Mouse (Mus musculus) gastrocnemius, postnatal 36 days (tissue): ENCODE results near the gene Atp2b2. TPM values are rescaled to one million over a fixed set of nuclear protein-coding genes. Genes with fewer than 3 reads are reported as not detected.
A peak's percentile ranks its signal among the peaks of the same experiment; 100 is the strongest.

Experiments
- DNase-seq, 2 experiments: peaks; one replicate each; pipeline ENCODE4 v3.0.0; 2022
- intact Hi-C: fragments of 180-260 bp; cut with DNase I; formaldehyde crosslinking; loops from one replicate; pipeline ENCODE4 v1.15.1; 2025
- long read RNA-seq, 2 experiments: library from polyadenylated mRNA; stranded (forward); transcript quantifications; one replicate each; pipeline ENCODE4 v2.0.0; 2021
- total RNA-seq, 2 experiments: library from RNA; stranded (reverse); gene quantifications; 2 replicates each; pipeline ENCODE4 v1.2.3; 2021

The Atp2b2 gene
- under 1 TPM; 0.13 to 0.17 TPM for total RNA-seq
- long read RNA-seq, experiment 1: 0 reads
- long read RNA-seq, experiment 2: 0 reads

GRCm38 (mm10) chr6:114042332-114042731 is at the start of gene Atp2b2:
Gene Atp2b2, minus strand, starts transcription at chr6:114042613.
- intact Hi-C loops: no loop called here
- DNase-seq: no peak

GRCm38 (mm10) chr6:114089626-114090025 is 47.2 kb upstream of the Atp2b2 start:
- intact Hi-C loops: loop anchor here (2.0 to 10.0 kb wide), 3 partner anchors 159 to 605 kb away; no protein-coding TSS in a partner anchor
- peak; percentile 21 to 32 for DNase-seq

GRCm38 (mm10) chr6:114087106-114087505 is 44.7 kb upstream of the Atp2b2 start:
- DNase-seq: no peak
- intact Hi-C loops: loop anchor here (10.0 kb wide), 1 partner anchor 608 kb away; no protein-coding TSS in a partner anchor

- DNase-seq: no peak
- intact Hi-C loops: no loop called here
Measured at GRCm38 (mm10) chr6:114078556-114078955, 36.1 kb upstream of the Atp2b2 start.

- DNase-seq: no peak
- intact Hi-C loops: no loop called here
Measured at GRCm38 (mm10) chr6:114076560-114076959, 34.1 kb upstream of the Atp2b2 start.

GRCm38 (mm10) chr6:114076061-114076460 is 33.6 kb upstream of the Atp2b2 start:
- DNase-seq: no peak
- intact Hi-C loops: no loop called here

- intact Hi-C loops: no loop called here
- DNase-seq: no peak
Measured at GRCm38 (mm10) chr6:114074929-114075328, 32.5 kb upstream of the Atp2b2 start.

GRCm38 (mm10) chr6:114074256-114074655 is 31.8 kb upstream of the Atp2b2 start:
- intact Hi-C loops: no loop called here
- no peak for DNase-seq

GRCm38 (mm10) chr6:114071564-114071963 is 29.2 kb upstream of the Atp2b2 start:
- no peak for DNase-seq

GRCm38 (mm10) chr6:114063100-114063499 is 20.7 kb upstream of the Atp2b2 start:
- DNase-seq: no peak
- intact Hi-C loops: no loop called here

More at GRCm38 (mm10) chr6:114071564-114071963, 29.2 kb upstream of the Atp2b2 start:
- intact Hi-C loops: no loop called here

- DNase-seq: no peak
- intact Hi-C loops: no loop called here
Measured at GRCm38 (mm10) chr6:114062688-114063087, 20.3 kb upstream of the Atp2b2 start.

GRCm38 (mm10) chr6:114059206-114059605 is 16.8 kb upstream of the Atp2b2 start:
- DNase-seq: no peak
- intact Hi-C loops: no loop called here

GRCm38 (mm10) chr6:114058030-114058808 is 15.8 kb upstream of the Atp2b2 start:
- intact Hi-C loops: no loop called here

GRCm38 (mm10) chr6:114055311-114055710 is 12.9 kb upstream of the Atp2b2 start:
- no peak for DNase-seq
- intact Hi-C loops: no loop called here

More at GRCm38 (mm10) chr6:114058030-114058808, 15.8 kb upstream of the Atp2b2 start:
- no peak for DNase-seq

- no peak for DNase-seq
- intact Hi-C loops: no loop called here
Measured at GRCm38 (mm10) chr6:114044962-114045361, 2.5 kb upstream of the Atp2b2 start.

- intact Hi-C loops: no loop called here
- DNase-seq: no peak
Measured at GRCm38 (mm10) chr6:114042836-114043235, 423 bp upstream of the Atp2b2 start.

- no peak for DNase-seq
- intact Hi-C loops: no loop called here
Measured at GRCm38 (mm10) chr6:114041911-114042284, 515 bp downstream of the Atp2b2 start.

GRCm38 (mm10) chr6:114041097-114041910 is 1.1 kb downstream of the Atp2b2 start:
- no peak for DNase-seq
- intact Hi-C loops: no loop called here

GRCm38 (mm10) chr6:114035704-114036103 is 6.7 kb downstream of the Atp2b2 start:
- intact Hi-C loops: no loop called here
- DNase-seq: no peak

- DNase-seq: no peak
- intact Hi-C loops: no loop called here
Measured at GRCm38 (mm10) chr6:114032822-114033221, 9.6 kb downstream of the Atp2b2 start.

GRCm38 (mm10) chr6:114023794-114024193 is 18.6 kb downstream of the Atp2b2 start:
- no peak for DNase-seq
- intact Hi-C loops: no loop called here
